In the genomic region with DNA sequence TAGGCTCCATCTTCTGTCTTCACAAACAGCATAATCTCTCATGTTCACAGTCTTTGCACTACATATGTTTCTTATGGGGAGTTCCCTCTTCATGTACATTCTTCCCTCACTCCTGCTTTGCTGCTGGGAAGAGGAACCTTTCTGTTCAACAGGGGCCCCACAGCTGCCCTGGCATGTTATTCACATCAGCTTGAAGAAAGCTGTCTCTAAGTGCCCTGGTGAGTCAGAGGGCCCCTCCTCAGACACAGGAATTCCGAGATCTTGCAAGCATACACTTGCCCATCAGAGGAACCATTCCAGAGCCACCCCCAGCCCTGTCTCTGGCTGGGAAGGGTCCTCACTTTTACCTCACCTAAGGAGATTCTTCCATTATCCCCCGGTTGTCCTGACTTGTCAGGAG, we compare ENCODE assay signal across 26 mouse cellular contexts.
DNase-seq lines count a peak whose midpoint lies in the region; ATAC-seq and TF ChIP-seq lines count a peak whose summit lies in the region.
"Had no signal": no experiment of that assay in that cellular context is flagged by ENCODE, and none has a peak within 500 bp of the region (broad histone marks: within the 10 kb centered on the region; RNA-seq: fewer than 3 reads in every experiment).

No protein-coding gene starts in this region.

- intact Hi-C loops in left cerebral cortex, postnatal 25 days (cut with DNase I), result no loop called here

- H3K4me2 ChIP-seq in limb, embryonic 13.5 days (replicated peaks), result no peak overlapping the region
- no peak overlapping the region for H3K4me2 ChIP-seq in stomach, postnatal 0 days (replicated peaks; ENCODE audit: low read depth)
- H3K4me2 ChIP-seq: forebrain, embryonic 12.5 days; intestine, embryonic 15.5 days; lung, embryonic 15.5 days; neural tube, embryonic 15.5 days had no signal

- no peaks in the 10 kb centered on the region for H3K9me3 ChIP-seq in limb, embryonic 13.5 days
- H3K9me3 ChIP-seq in limb, embryonic 10.5 days (replicated peaks), result no peaks in the 10 kb centered on the region
- H3K9me3 ChIP-seq in embryonic facial prominence, embryonic 10.5 days, result no peaks in the 10 kb centered on the region
- no peaks in the 10 kb centered on the region for H3K9me3 ChIP-seq in stomach, postnatal 0 days (ENCODE audit: control insufficient read depth, low read length)
- H3K9me3 ChIP-seq: forebrain, embryonic 12.5 days; intestine, embryonic 15.5 days; lung, embryonic 15.5 days; neural tube, embryonic 15.5 days had no signal

- ATAC-seq in limb, embryonic 13.5 days (ENCODE audit: low FRiP score, low read depth), result peak; percentile 26; the same call in 1 of the 2 replicates
- ATAC-seq in stomach, postnatal 0 days (ENCODE audit: low FRiP score, low TSS enrichment), result peak; percentile 51; the same call in 1 of the 2 replicates
- ATAC-seq: hindbrain, embryonic 16.5 days; intestine, embryonic 15.5 days; midbrain, embryonic 16.5 days; Patski had no signal

- no peaks in the 10 kb centered on the region for H3K27me3 ChIP-seq in limb, embryonic 13.5 days
- no peaks in the 10 kb centered on the region for H3K27me3 ChIP-seq in limb, embryonic 10.5 days (ENCODE audit: low read depth, poor library complexity, severe bottlenecking)
- no peaks in the 10 kb centered on the region for H3K27me3 ChIP-seq in embryonic facial prominence, embryonic 10.5 days (replicated peaks; ENCODE audit: low read depth, poor library complexity, severe bottlenecking)
- H3K27me3 ChIP-seq in stomach, postnatal 0 days (ENCODE audit: control insufficient read depth, insufficient read depth, low read length), result no peaks in the 10 kb centered on the region
- H3K27me3 ChIP-seq: forebrain, embryonic 12.5 days; intestine, embryonic 15.5 days; lung, embryonic 15.5 days; neural tube, embryonic 15.5 days; Patski had no signal

- no peak for TF ChIP-seq POLR2A in embryonic fibroblast, embryonic 13.5 days (IDR thresholded peaks at IDR 0.05; ENCODE audit: low read depth, low read length)

- 58% methylated on average over 2 of the region's 2 CpGs for WGBS in limb, embryonic 13.5 days
- WGBS in limb, embryonic 10.5 days, result 65% methylated on average over 2 of the region's 2 CpGs
- WGBS in embryonic facial prominence, embryonic 10.5 days, result 61% methylated on average over 2 of the region's 2 CpGs
- WGBS in stomach, postnatal 0 days, result 47% methylated on average over 2 of the region's 2 CpGs

- H3K4me1 ChIP-seq in limb, embryonic 13.5 days, result peaks cover 23% of the 10 kb centered on the region
- H3K4me1 ChIP-seq in limb, embryonic 10.5 days, result peaks cover 23% of the 10 kb centered on the region
- peaks cover 22% of the 10 kb centered on the region for H3K4me1 ChIP-seq in embryonic facial prominence, embryonic 10.5 days
- H3K4me1 ChIP-seq in embryonic fibroblast, embryonic 13.5 days (ENCODE audit: control insufficient read depth, insufficient read depth, low read length), result peaks cover 10% of the 10 kb centered on the region
- no peaks in the 10 kb centered on the region for H3K4me1 ChIP-seq in stomach, postnatal 0 days (replicated peaks; ENCODE audit: control insufficient read depth, insufficient read depth)
- H3K4me1 ChIP-seq: forebrain, embryonic 12.5 days; neural tube, embryonic 15.5 days had no signal

- H3K4me3 ChIP-seq in limb, embryonic 13.5 days, result no peak overlapping the region
- no peak overlapping the region for H3K4me3 ChIP-seq in limb, embryonic 10.5 days
- no peak overlapping the region for H3K4me3 ChIP-seq in embryonic facial prominence, embryonic 10.5 days
- no peak overlapping the region for H3K4me3 ChIP-seq in embryonic fibroblast, embryonic 13.5 days (ENCODE audit: insufficient read depth, low read length)
- H3K4me3 ChIP-seq in stomach, postnatal 0 days (ENCODE audit: low read depth, low read length), result no peak overlapping the region
- H3K4me3 ChIP-seq: erythroblast, embryonic 14.5 days; forebrain, embryonic 12.5 days; intestine, embryonic 15.5 days; lung, embryonic 15.5 days; neural tube, embryonic 15.5 days had no signal

- no peaks in the 10 kb centered on the region for H3K36me3 ChIP-seq in limb, embryonic 13.5 days
- H3K36me3 ChIP-seq in limb, embryonic 10.5 days, result no peaks in the 10 kb centered on the region
- no peaks in the 10 kb centered on the region for H3K36me3 ChIP-seq in embryonic facial prominence, embryonic 10.5 days (replicated peaks)
- H3K36me3 ChIP-seq in stomach, postnatal 0 days (ENCODE audit: control insufficient read depth, insufficient read depth, low read length), result no peaks in the 10 kb centered on the region
- H3K36me3 ChIP-seq: forebrain, embryonic 12.5 days; intestine, embryonic 15.5 days; lung, embryonic 15.5 days; neural tube, embryonic 15.5 days had no signal

- no peak for TF ChIP-seq CTCF in embryonic fibroblast, embryonic 13.5 days (IDR thresholded peaks at IDR 0.05; ENCODE audit: borderline replicate concordance, insufficient read depth, low read length)
- TF ChIP-seq CTCF in stomach, postnatal 0 days (IDR thresholded peaks at IDR 0.05; ENCODE audit: low read depth), result no peak

- no peak overlapping the region for H3K27ac ChIP-seq in limb, embryonic 13.5 days
- no peak overlapping the region for H3K27ac ChIP-seq in limb, embryonic 10.5 days
- peak overlapping the region; percentile 30; the same call in 1 of the 2 replicates for H3K27ac ChIP-seq in embryonic facial prominence, embryonic 10.5 days (replicated peaks)
- H3K27ac ChIP-seq in embryonic fibroblast, embryonic 13.5 days (ENCODE audit: insufficient read depth, low read length), result peak overlapping the region; percentile 13; the same call in 1 of the 2 replicates
- peak overlapping the region; percentile 46; the same call in 1 of the 2 replicates for H3K27ac ChIP-seq in stomach, postnatal 0 days (replicated peaks)
- H3K27ac ChIP-seq: forebrain, embryonic 12.5 days; intestine, embryonic 15.5 days; liver, embryonic 14.5 days; lung, embryonic 15.5 days; neural tube, embryonic 15.5 days had no signal

- TF ChIP-seq EP300 in stomach, postnatal 0 days (optimal IDR thresholded peaks at IDR 0.05), result no peak

- no peak overlapping the region for H3K9ac ChIP-seq in limb, embryonic 13.5 days
- H3K9ac ChIP-seq in stomach, postnatal 0 days (ENCODE audit: low read length), result no peak overlapping the region
- H3K9ac ChIP-seq: forebrain, embryonic 12.5 days; intestine, embryonic 15.5 days; liver, embryonic 14.5 days; lung, embryonic 15.5 days; neural tube, embryonic 15.5 days had no signal

- DNase-seq in limb, embryonic 10.5 days (ENCODE audit: low spot score), result no peak
- DNase-seq in embryonic facial prominence, embryonic 10.5 days (ENCODE audit: low spot score), result peak; percentile 24
- DNase-seq in stomach, postnatal 0 days (ENCODE audit: low spot score), result no peak
- no peak for DNase-seq in left cerebral cortex, postnatal 25 days (ENCODE audit: low spot score in 2 of 2)
- no peak for DNase-seq in right cerebral cortex, adult 2 months (ENCODE audit: low spot score in 2 of 2)
- DNase-seq: adrenal gland, adult 2 months; cerebellum, adult 11-12 months; cerebellum, postnatal 10 days; gastrocnemius, postnatal 36 days; kidney, adult 9 months; kidney, postnatal 14 days; layer of hippocampus, postnatal 36 days; lung, postnatal 4 days; right cerebral cortex, adult 18-20 months; thymus, postnatal 25 days had no signal

Comparison
In these comparisons a context has a peak if more than half of its experiments do, and no peak if none do; other contexts are left out.
1. H3K27ac ChIP-seq: peak in embryonic facial prominence, embryonic 10.5 days (single experiment), embryonic fibroblast, embryonic 13.5 days (single experiment) and stomach, postnatal 0 days (single experiment); none in limb, embryonic 13.5 days (single experiment) and limb, embryonic 10.5 days (single experiment).